Mouse (Mus musculus): ENCODE data around the gene Scube2. TPM values are rescaled to one million over a fixed set of nuclear protein-coding genes. Genes with fewer than 3 reads are reported as not detected.

Gene Scube2
- 1 to 10 TPM in 1 of 2 experiments, under 1 TPM in 1; 1.00 to 1.1 TPM for total RNA-seq (2021)
- long read RNA-seq, experiment 1, partial matches to known transcripts: 0 of 4 reads
- long read RNA-seq, experiment 1, other reads (novel, unspliced or antisense): 4 of 4 reads
- long read RNA-seq, experiment 2: 0 reads

GRCm38 (mm10) chr7:109865370-109866229 is at the start of gene Scube2:
Gene Scube2 (minus strand): TSS chr7:109865679.
- Histone ChIP-seq H3K27ac (no peak within 1 kb of the TSS), H3K4me3 (peak within 1 kb of the TSS; percentile 46)
- TF ChIP-seq CTCF (IDR thresholded peaks at IDR 0.05): no peak
- intact Hi-C loops (cut with DNase I): no loop called here
- no peak for DNase-seq (ENCODE audit: extremely low spot score in 1 of 2, low spot score in 2 of 2)

- no peak for DNase-seq (ENCODE audit: extremely low spot score in 1 of 2, low spot score in 2 of 2)
- intact Hi-C loops (cut with DNase I): no loop called here
- no peak for TF ChIP-seq CTCF (IDR thresholded peaks at IDR 0.05)
- no peak overlapping the region for H3K27ac ChIP-seq
- H3K4me3 ChIP-seq: no peak overlapping the region
These were observed 40.7 kb upstream of the Scube2 start for GRCm38 (mm10) chr7:109906165-109906564.

GRCm38 (mm10) chr7:109900921-109901320 is 35.4 kb upstream of the Scube2 start:
- TF ChIP-seq CTCF (IDR thresholded peaks at IDR 0.05): no peak
- intact Hi-C loops (cut with DNase I): no loop called here
- DNase-seq (ENCODE audit: extremely low spot score in 1 of 2, low spot score in 2 of 2): no peak
- Histone ChIP-seq H3K4me3 (no peak overlapping the region), H3K27ac (no peak overlapping the region)

- Histone ChIP-seq H3K4me3 (no peak overlapping the region), H3K27ac (no peak overlapping the region)
- TF ChIP-seq CTCF (IDR thresholded peaks at IDR 0.05): no peak
- intact Hi-C loops (cut with DNase I): no loop called here
- DNase-seq (ENCODE audit: extremely low spot score in 1 of 2, low spot score in 2 of 2): no peak
These were observed 33.4 kb upstream of the Scube2 start for GRCm38 (mm10) chr7:109898911-109899310.

GRCm38 (mm10) chr7:109892530-109892929 is 27.1 kb upstream of the Scube2 start:
- intact Hi-C loops (cut with DNase I): loop anchor here (2.0 to 5.0 kb wide), 3 partner anchors 100 to 185 kb away; partner anchors contain the start of gene Tmem9b

GRCm38 (mm10) chr7:109891786-109892185 is 26.3 kb upstream of the Scube2 start:
- H3K27ac ChIP-seq: no peak overlapping the region
- intact Hi-C loops (cut with DNase I): loop anchor here (2.0 to 5.0 kb wide), 3 partner anchors 99 to 184 kb away; partner anchors contain the start of gene Tmem9b

More at GRCm38 (mm10) chr7:109892530-109892929, 27.1 kb upstream of the Scube2 start:
- H3K4me3 ChIP-seq: no peak overlapping the region
- peak; percentile 80 for TF ChIP-seq CTCF (IDR thresholded peaks at IDR 0.05)
- no peak overlapping the region for H3K27ac ChIP-seq
- DNase-seq (ENCODE audit: extremely low spot score in 1 of 2, low spot score in 2 of 2): peak; percentile 69 to 79

GRCm38 (mm10) chr7:109890256-109890655 is 24.8 kb upstream of the Scube2 start:
- Histone ChIP-seq H3K4me3 (no peak overlapping the region), H3K27ac (no peak overlapping the region)
- intact Hi-C loops (cut with DNase I): loop anchor here (5.0 kb wide), 1 partner anchor 183 kb away; no protein-coding TSS in a partner anchor
- no peak for TF ChIP-seq CTCF (IDR thresholded peaks at IDR 0.05)
- no peak for DNase-seq (ENCODE audit: extremely low spot score in 1 of 2, low spot score in 2 of 2)

More at GRCm38 (mm10) chr7:109891786-109892185, 26.3 kb upstream of the Scube2 start:
- no peak for TF ChIP-seq CTCF (IDR thresholded peaks at IDR 0.05)
- no peak for DNase-seq (ENCODE audit: extremely low spot score in 1 of 2, low spot score in 2 of 2)
- H3K4me3 ChIP-seq: no peak overlapping the region

- Histone ChIP-seq H3K27ac (no peak overlapping the region), H3K4me3 (no peak overlapping the region)
- intact Hi-C loops (cut with DNase I): no loop called here
- TF ChIP-seq CTCF (IDR thresholded peaks at IDR 0.05): no peak; the same call in 1 of the 2 replicates
- no peak for DNase-seq (ENCODE audit: extremely low spot score in 1 of 2, low spot score in 2 of 2)
These were observed 23.8 kb upstream of the Scube2 start for GRCm38 (mm10) chr7:109889300-109889699.

GRCm38 (mm10) chr7:109886249-109886648 is 20.8 kb upstream of the Scube2 start:
- DNase-seq (ENCODE audit: extremely low spot score in 1 of 2, low spot score in 2 of 2): no peak
- no peak overlapping the region for H3K27ac ChIP-seq
- H3K4me3 ChIP-seq: no peak overlapping the region
- no peak; the same call in 1 of the 2 replicates for TF ChIP-seq CTCF (IDR thresholded peaks at IDR 0.05)
- intact Hi-C loops (cut with DNase I): no loop called here

- no peak overlapping the region for H3K27ac ChIP-seq
- intact Hi-C loops (cut with DNase I): no loop called here
- no peak for DNase-seq (ENCODE audit: extremely low spot score in 1 of 2, low spot score in 2 of 2)
- TF ChIP-seq CTCF (IDR thresholded peaks at IDR 0.05): no peak
- H3K4me3 ChIP-seq: no peak overlapping the region
These were observed 17.1 kb upstream of the Scube2 start for GRCm38 (mm10) chr7:109882574-109882973.

- no peak for TF ChIP-seq CTCF (IDR thresholded peaks at IDR 0.05)
- no peak for DNase-seq (ENCODE audit: extremely low spot score in 1 of 2, low spot score in 2 of 2)
- intact Hi-C loops (cut with DNase I): no loop called here
- Histone ChIP-seq H3K27ac (no peak overlapping the region), H3K4me3 (no peak overlapping the region)
These were observed 16.2 kb upstream of the Scube2 start for GRCm38 (mm10) chr7:109881561-109882099.

- Histone ChIP-seq H3K4me3 (no peak overlapping the region), H3K27ac (no peak overlapping the region)
- TF ChIP-seq CTCF (IDR thresholded peaks at IDR 0.05): no peak
- intact Hi-C loops (cut with DNase I): no loop called here
- no peak for DNase-seq (ENCODE audit: extremely low spot score in 1 of 2, low spot score in 2 of 2)
These were observed 13.7 kb upstream of the Scube2 start for GRCm38 (mm10) chr7:109879158-109879557.
